10 mouse cellular contexts compared by ENCODE assay signal in genomic region chr6:83141636-83142035, GRCm38 (mm10). TPM values are rescaled to one million over a fixed set of nuclear protein-coding genes. Genes with fewer than 3 reads are reported as not detected.
DNase-seq lines count a peak whose midpoint lies in the region; ATAC-seq lines count a peak whose summit lies in the region.
"Had no signal": no experiment of that assay in that cellular context is flagged by ENCODE, and none has a peak within 500 bp of the region (broad histone marks: within the 10 kb centered on the region; RNA-seq: fewer than 3 reads in every experiment).

No protein-coding gene starts in this region.

- 38% methylated on average over 4 of the region's 4 CpGs for WGBS in kidney, embryonic 16.5 days
- WGBS in heart, embryonic 16.5 days, result 35% methylated on average over 4 of the region's 4 CpGs
- WGBS in midbrain, embryonic 12.5 days, result 25% methylated on average over 4 of the region's 4 CpGs

- DNase-seq in kidney, adult 9 months, result no peak
- no peak for DNase-seq in frontal cortex, postnatal 14 days (ENCODE audit: low spot score in 2 of 2)
- no peak for DNase-seq in thymus, adult 18-20 months
- DNase-seq: cerebellum, adult 11-12 months had no signal

- peak overlapping the region; percentile 73; the same call in 1 of the 2 replicates for H3K9ac ChIP-seq in kidney, embryonic 16.5 days (replicated peaks; ENCODE audit: low read length)
- peak overlapping the region; percentile 79 for H3K9ac ChIP-seq in heart, embryonic 16.5 days (ENCODE audit: low read length)
- peak overlapping the region; percentile 70 for H3K9ac ChIP-seq in midbrain, embryonic 12.5 days (replicated peaks)

- no peaks in the 10 kb centered on the region for H3K36me3 ChIP-seq in kidney, embryonic 16.5 days (ENCODE audit: insufficient read depth, low read length)
- H3K36me3 ChIP-seq in heart, embryonic 16.5 days (ENCODE audit: control insufficient read depth, insufficient read depth), result no peaks in the 10 kb centered on the region
- no peaks in the 10 kb centered on the region for H3K36me3 ChIP-seq in midbrain, embryonic 12.5 days

- no peak for ATAC-seq in kidney, embryonic 16.5 days (ENCODE audit: low FRiP score, low TSS enrichment)
- no peak for ATAC-seq in heart, embryonic 16.5 days (replicated peaks; ENCODE audit: extremely low read depth, insufficient read depth, low FRiP score)
- ATAC-seq in midbrain, embryonic 12.5 days (ENCODE audit: low FRiP score, low read depth), result no peak
- ATAC-seq in monocyte, adult 5-6 weeks (replicated peaks; ENCODE audit: insufficient number of reproducible peaks, low FRiP score, low TSS enrichment, poor library complexity, severe bottlenecking), result no peak

- H3K4me2 ChIP-seq in kidney, embryonic 16.5 days (replicated peaks; ENCODE audit: low read depth, low read length), result peak overlapping the region; percentile 66
- H3K4me2 ChIP-seq in heart, embryonic 16.5 days (ENCODE audit: low read depth, low read length), result peak overlapping the region; percentile 77
- H3K4me2 ChIP-seq in midbrain, embryonic 12.5 days (replicated peaks), result peak overlapping the region; percentile 63

- peaks cover 29% of the 10 kb centered on the region for H3K4me1 ChIP-seq in kidney, embryonic 16.5 days (ENCODE audit: insufficient read depth, low read length)
- 0 out of 2 replicates have a peak, but pooled peaks cover 5% of the 10 kb centered on the region for H3K4me1 ChIP-seq in brown adipose tissue, adult 24 weeks (ENCODE audit: control insufficient read depth, insufficient read depth, insufficient read length, low read length)
- peaks cover 26% of the 10 kb centered on the region for H3K4me1 ChIP-seq in heart, embryonic 16.5 days (ENCODE audit: control insufficient read depth, insufficient read depth, low read length)
- peaks cover 39% of the 10 kb centered on the region for H3K4me1 ChIP-seq in midbrain, embryonic 12.5 days

- no peaks in the 10 kb centered on the region for H3K27me3 ChIP-seq in kidney, embryonic 16.5 days (ENCODE audit: insufficient read depth, low read length)
- no peaks in the 10 kb centered on the region for H3K27me3 ChIP-seq in heart, embryonic 16.5 days (ENCODE audit: control insufficient read depth, insufficient read depth, low read length)
- peaks cover 23% of the 10 kb centered on the region for H3K27me3 ChIP-seq in midbrain, embryonic 12.5 days

- no peak overlapping the region for H3K27ac ChIP-seq in kidney, embryonic 16.5 days (ENCODE audit: low read length)
- H3K27ac ChIP-seq in brown adipose tissue, adult 24 weeks (replicated peaks; ENCODE audit: low read depth, low read length), result peak overlapping the region; percentile 37; the same call in 1 of the 2 replicates
- peak overlapping the region; percentile 66 for H3K27ac ChIP-seq in heart, embryonic 16.5 days (ENCODE audit: low read length)
- H3K27ac ChIP-seq in midbrain, embryonic 12.5 days (replicated peaks), result no peak overlapping the region

- no peaks in the 10 kb centered on the region for H3K9me3 ChIP-seq in kidney, embryonic 16.5 days (ENCODE audit: low read length)
- no peaks in the 10 kb centered on the region for H3K9me3 ChIP-seq in heart, embryonic 16.5 days (replicated peaks; ENCODE audit: control insufficient read depth, low read length)
- H3K9me3 ChIP-seq in midbrain, embryonic 12.5 days, result no peaks in the 10 kb centered on the region
- H3K9me3 ChIP-seq: G1E had no signal

- H3K4me3 ChIP-seq in kidney, embryonic 16.5 days (ENCODE audit: low read length), result peak overlapping the region; percentile 39; the same call in 1 of the 2 replicates
- H3K4me3 ChIP-seq in brown adipose tissue, adult 24 weeks (ENCODE audit: insufficient read depth, low read depth, low read length), result peak overlapping the region; percentile 50; the same call in 1 of the 2 replicates
- H3K4me3 ChIP-seq in heart, embryonic 16.5 days (ENCODE audit: low read length), result peak overlapping the region; percentile 50
- H3K4me3 ChIP-seq in midbrain, embryonic 12.5 days, result no peak overlapping the region

RNA-seq across cellular contexts. Expression of gene Rtkn, which starts 6.4 kb away (rescaled TPM):
- 43.0 and 43.9 TPM in 2 replicates for polyA plus RNA-seq in kidney, embryonic 16.5 days (2015; fragmentation: Nextera tagmentation; extraction: Ambion mirVana)
- 4.5 and 7.1 TPM in 2 replicates for polyA plus RNA-seq in brown adipose tissue, adult 24 weeks (2012; ENCODE audit: insufficient read depth, insufficient read length, missing spikeins)
- polyA plus RNA-seq in heart, embryonic 16.5 days (2015; fragmentation: Nextera tagmentation; extraction: Ambion mirVana), result 21.1 and 26.0 TPM in 2 replicates
- polyA plus RNA-seq in midbrain, embryonic 12.5 days (2016; fragmentation: Nextera tagmentation; extraction: Ambion mirVana), result 31.9 and 39.5 TPM in 2 replicates
- total RNA-seq in monocyte, adult 5-6 weeks (2017), result 0.96 to 2.7 TPM (median 1.0 TPM) in 3 replicates

RNA-seq across cellular contexts. Expression of gene Wdr54, which starts 14.6 kb away (rescaled TPM):
- 7.7 and 8.0 TPM in 2 replicates for polyA plus RNA-seq in kidney, embryonic 16.5 days (2015; fragmentation: Nextera tagmentation; extraction: Ambion mirVana)
- polyA plus RNA-seq in brown adipose tissue, adult 24 weeks (2012; ENCODE audit: insufficient read depth, insufficient read length, missing spikeins), result not detected in 2 replicates
- 3.8 and 5.4 TPM in 2 replicates for polyA plus RNA-seq in heart, embryonic 16.5 days (2015; fragmentation: Nextera tagmentation; extraction: Ambion mirVana)
- 11.2 and 13.3 TPM in 2 replicates for polyA plus RNA-seq in midbrain, embryonic 12.5 days (2016; fragmentation: Nextera tagmentation; extraction: Ambion mirVana)
- 0.11 to 0.29 TPM in 2 of 3 replicates, not detected in the other for total RNA-seq in monocyte, adult 5-6 weeks (2017)
- polyA plus RNA-seq: G1E had no signal

RNA-seq across cellular contexts. Expression of gene 1700003E16Rik, which starts 14.6 kb away (rescaled TPM):
- 2.6 and 2.8 TPM in 2 replicates for polyA plus RNA-seq in kidney, embryonic 16.5 days (2015; fragmentation: Nextera tagmentation; extraction: Ambion mirVana)
- polyA plus RNA-seq in brown adipose tissue, adult 24 weeks (2012; ENCODE audit: insufficient read depth, insufficient read length, missing spikeins), result not detected in 2 replicates
- 1.5 and 2.2 TPM in 2 replicates for polyA plus RNA-seq in heart, embryonic 16.5 days (2015; fragmentation: Nextera tagmentation; extraction: Ambion mirVana)
- polyA plus RNA-seq in midbrain, embryonic 12.5 days (2016; fragmentation: Nextera tagmentation; extraction: Ambion mirVana), result 2.6 and 2.7 TPM in 2 replicates
- total RNA-seq in monocyte, adult 5-6 weeks (2017), result 0.48 TPM in 1 of 3 replicates, not detected in the others
- polyA plus RNA-seq: G1E had no signal

RNA-seq across cellular contexts. Expression of gene Ino80b, which starts 16.4 kb away (rescaled TPM):
- 14.2 TPM in 2 replicates for polyA plus RNA-seq in kidney, embryonic 16.5 days (2015; fragmentation: Nextera tagmentation; extraction: Ambion mirVana)
- 8.7 and 13.1 TPM in 2 replicates for polyA plus RNA-seq in brown adipose tissue, adult 24 weeks (2012; ENCODE audit: insufficient read depth, insufficient read length, missing spikeins)
- polyA plus RNA-seq in heart, embryonic 16.5 days (2015; fragmentation: Nextera tagmentation; extraction: Ambion mirVana), result 7.4 and 8.1 TPM in 2 replicates
- polyA plus RNA-seq in midbrain, embryonic 12.5 days (2016; fragmentation: Nextera tagmentation; extraction: Ambion mirVana), result 18.4 and 19.4 TPM in 2 replicates
- total RNA-seq in monocyte, adult 5-6 weeks (2017), result 25.0 to 53.9 TPM (median 41.3 TPM) in 3 replicates

RNA-seq across cellular contexts. Expression of gene Wbp1, which starts 20.3 kb away (rescaled TPM):
- polyA plus RNA-seq in kidney, embryonic 16.5 days (2015; fragmentation: Nextera tagmentation; extraction: Ambion mirVana), result 159 and 160 TPM in 2 replicates
- 62.1 and 70.3 TPM in 2 replicates for polyA plus RNA-seq in brown adipose tissue, adult 24 weeks (2012; ENCODE audit: insufficient read depth, insufficient read length, missing spikeins)
- polyA plus RNA-seq in heart, embryonic 16.5 days (2015; fragmentation: Nextera tagmentation; extraction: Ambion mirVana), result 96.1 and 98.3 TPM in 2 replicates
- 210 and 223 TPM in 2 replicates for polyA plus RNA-seq in midbrain, embryonic 12.5 days (2016; fragmentation: Nextera tagmentation; extraction: Ambion mirVana)
- total RNA-seq in monocyte, adult 5-6 weeks (2017), result 45.0 to 60.1 TPM (median 53.4 TPM) in 3 replicates

Comparison
In these comparisons a context has a peak if more than half of its experiments do, and no peak if none do; other contexts are left out.
1. H3K27ac ChIP-seq: peak in brown adipose tissue, adult 24 weeks (single experiment) and heart, embryonic 16.5 days (single experiment); none in kidney, embryonic 16.5 days (single experiment) and midbrain, embryonic 12.5 days (single experiment).
2. Peak in every context shown above with its lines, with median percentiles within 50 percentile points of each other: H3K4me2 ChIP-seq and H3K9ac ChIP-seq.